Mouse (Mus musculus): ENCODE measurements around the gene Ptpn11. TPM values are rescaled to one million over a fixed set of nuclear protein-coding genes. Genes with fewer than 3 reads are reported as not detected.

Gene Ptpn11
- polyA plus RNA-seq, 1 experiment from 2014 or later = 20.1 TPM

- no peaks in the 10 kb centered on the region for H3K9me3 ChIP-seq
Observed at GRCm38 (mm10) chr5:121087733-121088132, 103.5 kb downstream of the Ptpn11 start.

GRCm38 (mm10) chr5:121082605-121083004 lies 108.6 kb downstream of the Ptpn11 start:
- no peak for ATAC-seq

More at GRCm38 (mm10) chr5:121087733-121088132, 103.5 kb downstream of the Ptpn11 start:
- H3K36me3 ChIP-seq = no peaks in the 10 kb centered on the region
- 59% methylated on average over 7 of the region's 7 CpGs for WGBS
- H3K4me1 ChIP-seq (replicated peaks) = no peaks in the 10 kb centered on the region
- no peak overlapping the region for H3K4me3 ChIP-seq (replicated peaks)
- H3K27me3 ChIP-seq (replicated peaks) = no peaks in the 10 kb centered on the region
- H3K27ac ChIP-seq = no peak overlapping the region
- H3K9ac ChIP-seq = no peak overlapping the region
- ATAC-seq = no peak
- H3K4me2 ChIP-seq (replicated peaks) = no peak overlapping the region

GRCm38 (mm10) chr5:121081754-121082153 lies 109.4 kb downstream of the Ptpn11 start:
- no peak for ATAC-seq
- Histone ChIP-seq H3K27me3 (replicated peaks) (no peaks in the 10 kb centered on the region), H3K9ac (no peak overlapping the region), H3K27ac (no peak overlapping the region), H3K4me1 (replicated peaks) (no peaks in the 10 kb centered on the region), H3K9me3 (no peaks in the 10 kb centered on the region), H3K4me2 (replicated peaks) (no peak overlapping the region), H3K4me3 (replicated peaks) (no peak overlapping the region), H3K36me3 (no peaks in the 10 kb centered on the region)
- WGBS = 79% methylated on average over 5 of the region's 5 CpGs

More at GRCm38 (mm10) chr5:121082605-121083004, 108.6 kb downstream of the Ptpn11 start:
- Histone ChIP-seq H3K9ac (no peak overlapping the region), H3K4me1 (replicated peaks) (no peaks in the 10 kb centered on the region), H3K4me2 (replicated peaks) (no peak overlapping the region), H3K9me3 (no peaks in the 10 kb centered on the region), H3K27ac (no peak overlapping the region), H3K36me3 (no peaks in the 10 kb centered on the region), H3K4me3 (replicated peaks) (no peak overlapping the region), H3K27me3 (replicated peaks) (no peaks in the 10 kb centered on the region)
- WGBS = 92% methylated on average over 7 of the region's 7 CpGs

Other genes starting within 250 kb of the Ptpn11 start
- 0.20 and 0.30 TPM in 2 replicates for gene Rph3a, start 181.3 kb downstream of the Ptpn11 start, polyA plus RNA-seq (2015; fragmentation: Nextera tagmentation; extraction: Ambion mirVana)
- gene Rpl6, start 13.1 kb upstream of the Ptpn11 start, polyA plus RNA-seq (2015; fragmentation: Nextera tagmentation; extraction: Ambion mirVana) = 589 and 659 TPM in 2 replicates
- 3.9 and 4.2 TPM in 2 replicates for gene Hectd4, start 28.8 kb upstream of the Ptpn11 start, polyA plus RNA-seq (2015; fragmentation: Nextera tagmentation; extraction: Ambion mirVana)
- 55.1 and 58.1 TPM in 2 replicates for gene Trafd1, start 194.2 kb upstream of the Ptpn11 start, polyA plus RNA-seq (2015; fragmentation: Nextera tagmentation; extraction: Ambion mirVana)
- 46.3 and 48.0 TPM in 2 replicates for gene Naa25, start 206.5 kb upstream of the Ptpn11 start, polyA plus RNA-seq (2015; fragmentation: Nextera tagmentation; extraction: Ambion mirVana)